Comparison of ENCODE assay signal across 10 mouse cellular contexts in genomic region chr15:78796196-78797059, GRCm38 (mm10). TPM values are rescaled to one million over a fixed set of nuclear protein-coding genes. Genes with fewer than 3 reads are reported as not detected.
DNase-seq lines count a peak whose midpoint lies in the region; ATAC-seq and TF ChIP-seq lines count a peak whose summit lies in the region.
"Had no signal": no experiment of that assay in that cellular context is flagged by ENCODE, and none has a peak within 500 bp of the region (broad histone marks: within the 10 kb centered on the region; RNA-seq: fewer than 3 reads in every experiment).

No protein-coding gene starts in this region.

- no peak overlapping the region for H3K4me3 ChIP-seq in lung, embryonic 16.5 days (ENCODE audit: low read length)
- no peak overlapping the region for H3K4me3 ChIP-seq in lung, adult 2 months (replicated peaks; ENCODE audit: extremely low read depth, low read depth, low read length)
- H3K4me3 ChIP-seq in heart, postnatal 0 days (ENCODE audit: low read depth, low read length): no peak overlapping the region
- H3K4me3 ChIP-seq in limb, embryonic 11.5 days (ENCODE audit: low read depth, low read length): no peak overlapping the region
- H3K4me3 ChIP-seq: midbrain, embryonic 12.5 days had no signal

- no peaks in the 10 kb centered on the region for H3K36me3 ChIP-seq in lung, embryonic 16.5 days (ENCODE audit: control insufficient read depth, insufficient read depth, low read length)
- H3K36me3 ChIP-seq in heart, postnatal 0 days (replicated peaks; ENCODE audit: control insufficient read depth, insufficient read depth, low read length): peaks cover 14% of the 10 kb centered on the region
- H3K36me3 ChIP-seq in limb, embryonic 11.5 days (ENCODE audit: control insufficient read depth, insufficient read depth, low read length): no peaks in the 10 kb centered on the region
- H3K36me3 ChIP-seq: midbrain, embryonic 12.5 days had no signal

- no peaks in the 10 kb centered on the region for H3K9me3 ChIP-seq in lung, embryonic 16.5 days (ENCODE audit: control insufficient read depth, low read length)
- no peaks in the 10 kb centered on the region for H3K9me3 ChIP-seq in heart, postnatal 0 days (replicated peaks; ENCODE audit: control insufficient read depth, low read length)
- no peaks in the 10 kb centered on the region for H3K9me3 ChIP-seq in limb, embryonic 11.5 days (ENCODE audit: control insufficient read depth, low read length)
- H3K9me3 ChIP-seq: midbrain, embryonic 12.5 days had no signal

- no peak for DNase-seq in lung, adult 2 months
- peak; percentile 60 for DNase-seq in embryo, embryonic 10.5 days (ENCODE audit: low spot score)
- DNase-seq in heart, postnatal 0 days (ENCODE audit: low spot score): peak; percentile 30
- peak; percentile 77 for DNase-seq in limb, embryonic 11.5 days (ENCODE audit: low spot score)
- no peak for DNase-seq in B cell, adult 2 months
- no peak for DNase-seq in layer of hippocampus, adult 11-12 months (ENCODE audit: low spot score)
- no peak for DNase-seq in lung, postnatal 36 days

- 0 out of 2 replicates have a peak overlapping the region, but pooled peaks have one; percentile 22 for H3K9ac ChIP-seq in lung, embryonic 16.5 days (ENCODE audit: low read length)
- H3K9ac ChIP-seq in heart, postnatal 0 days (replicated peaks; ENCODE audit: low read depth, low read length): no peak overlapping the region
- no peak overlapping the region for H3K9ac ChIP-seq in limb, embryonic 11.5 days (ENCODE audit: low read length)
- H3K9ac ChIP-seq: midbrain, embryonic 12.5 days had no signal

- no peak for TF ChIP-seq POLR2A in lung, adult 2 months (IDR thresholded peaks at IDR 0.05; ENCODE audit: borderline replicate concordance, extremely low read depth, low read depth, low read length)

- ATAC-seq in lung, embryonic 16.5 days (ENCODE audit: low read depth): 0 out of 2 replicates have a peak, but pooled peaks have one; percentile 34
- ATAC-seq in heart, postnatal 0 days (ENCODE audit: insufficient read depth, low read depth): peak; percentile 66
- peak; percentile 77 for ATAC-seq in limb, embryonic 11.5 days (ENCODE audit: insufficient number of reproducible peaks, low FRiP score, low TSS enrichment, low read depth)

- no peak for TF ChIP-seq EP300 in heart, postnatal 0 days (IDR thresholded peaks at IDR 0.05; ENCODE audit: low read depth)

- 37% methylated on average over 25 of the region's 25 CpGs for WGBS in lung, embryonic 16.5 days
- WGBS in lung, adult 2 months: 35% methylated on average over 25 of the region's 25 CpGs
- WGBS in heart, postnatal 0 days: 39% methylated on average over 25 of the region's 25 CpGs
- WGBS in limb, embryonic 11.5 days: 27% methylated on average over 25 of the region's 25 CpGs

- peaks cover 2% of the 10 kb centered on the region for H3K27me3 ChIP-seq in lung, embryonic 16.5 days (ENCODE audit: control insufficient read depth, insufficient read depth, low read depth, low read length)
- no peaks in the 10 kb centered on the region for H3K27me3 ChIP-seq in heart, postnatal 0 days (ENCODE audit: control insufficient read depth, insufficient read depth, low read length)
- H3K27me3 ChIP-seq in limb, embryonic 11.5 days (ENCODE audit: control insufficient read depth, insufficient read depth, low read length): peaks cover 31% of the 10 kb centered on the region

- H3K4me1 ChIP-seq in lung, embryonic 16.5 days (replicated peaks; ENCODE audit: control insufficient read depth, insufficient read depth, low read length): peaks cover 22% of the 10 kb centered on the region
- peaks cover 8% of the 10 kb centered on the region; the same call in 1 of the 2 replicates for H3K4me1 ChIP-seq in lung, adult 2 months (ENCODE audit: control insufficient read depth, insufficient read depth, low read length)
- peaks cover 19% of the 10 kb centered on the region for H3K4me1 ChIP-seq in heart, postnatal 0 days (ENCODE audit: control insufficient read depth, insufficient read depth)
- peaks cover 14% of the 10 kb centered on the region for H3K4me1 ChIP-seq in limb, embryonic 11.5 days (ENCODE audit: control insufficient read depth, insufficient read depth, low read length)

- H3K27ac ChIP-seq in lung, embryonic 16.5 days (ENCODE audit: low read length): no peak overlapping the region
- 0 out of 2 replicates have a peak overlapping the region, but pooled peaks have one; percentile 1 for H3K27ac ChIP-seq in heart, postnatal 0 days (ENCODE audit: low read depth)
- H3K27ac ChIP-seq in limb, embryonic 11.5 days (replicated peaks; ENCODE audit: low read depth, low read length): no peak overlapping the region
- H3K27ac ChIP-seq: midbrain, embryonic 12.5 days had no signal

- H3K4me2 ChIP-seq in lung, embryonic 16.5 days (ENCODE audit: low read depth, low read length): no peak overlapping the region
- peak overlapping the region; percentile 8; the same call in 1 of the 2 replicates for H3K4me2 ChIP-seq in heart, postnatal 0 days (ENCODE audit: low read depth, low read length)
- H3K4me2 ChIP-seq in limb, embryonic 11.5 days (ENCODE audit: low read depth, severe bottlenecking): 0 out of 2 replicates have a peak overlapping the region, but pooled peaks have one; percentile 2
- H3K4me2 ChIP-seq: midbrain, embryonic 12.5 days had no signal

- TF ChIP-seq CTCF in lung, adult 2 months (IDR thresholded peaks at IDR 0.05; ENCODE audit: insufficient read depth, low read length): no peak
- no peak for TF ChIP-seq CTCF in heart, postnatal 0 days (IDR thresholded peaks at IDR 0.05; ENCODE audit: low read depth)

RNA-seq across cellular contexts. Expression of gene Card10, which starts 6.4 kb away (rescaled TPM):
- polyA plus RNA-seq in lung, embryonic 16.5 days (2015; fragmentation: Nextera tagmentation; extraction: Ambion mirVana): 6.1 and 6.2 TPM in 2 replicates
- 61.5 and 73.5 TPM in 2 replicates for polyA plus RNA-seq in lung, adult 2 months (2012; rRNA removed)
- 2.7 and 6.4 TPM in 2 replicates for total RNA-seq in heart, postnatal 0 days (2014; rRNA removed; ENCODE audit: low replicate concordance)
- polyA plus RNA-seq in heart, postnatal 0 days (2015; fragmentation: Nextera tagmentation; extraction: Ambion mirVana): 4.0 and 4.6 TPM in 2 replicates
- polyA plus RNA-seq in limb, embryonic 11.5 days (2014; fragmentation: Nextera tagmentation; extraction: Ambion mirVana): 3.4 and 3.5 TPM in 2 replicates
- total RNA-seq: common myeloid progenitor, adult 5-6 weeks had no signal

RNA-seq across cellular contexts. Expression of gene Mfng, which starts 23.2 kb away (rescaled TPM):
- 40.8 and 43.1 TPM in 2 replicates for polyA plus RNA-seq in lung, embryonic 16.5 days (2015; fragmentation: Nextera tagmentation; extraction: Ambion mirVana)
- polyA plus RNA-seq in lung, adult 2 months (2012; rRNA removed): 78.0 and 98.3 TPM in 2 replicates
- 12.9 and 13.1 TPM in 2 replicates for total RNA-seq in heart, postnatal 0 days (2014; rRNA removed; ENCODE audit: low replicate concordance)
- polyA plus RNA-seq in heart, postnatal 0 days (2015; fragmentation: Nextera tagmentation; extraction: Ambion mirVana): 13.0 and 13.4 TPM in 2 replicates
- polyA plus RNA-seq in limb, embryonic 11.5 days (2014; fragmentation: Nextera tagmentation; extraction: Ambion mirVana): 5.3 and 7.5 TPM in 2 replicates

RNA-seq across cellular contexts. Expression of gene Cdc42ep1, which starts 46.0 kb away (rescaled TPM):
- 113 TPM in 2 replicates for polyA plus RNA-seq in lung, embryonic 16.5 days (2015; fragmentation: Nextera tagmentation; extraction: Ambion mirVana)
- polyA plus RNA-seq in lung, adult 2 months (2012; rRNA removed): 221 and 277 TPM in 2 replicates
- total RNA-seq in heart, postnatal 0 days (2014; rRNA removed; ENCODE audit: low replicate concordance): 44.7 and 52.5 TPM in 2 replicates
- polyA plus RNA-seq in heart, postnatal 0 days (2015; fragmentation: Nextera tagmentation; extraction: Ambion mirVana): 27.1 and 27.4 TPM in 2 replicates
- polyA plus RNA-seq in limb, embryonic 11.5 days (2014; fragmentation: Nextera tagmentation; extraction: Ambion mirVana): 11.2 and 12.6 TPM in 2 replicates
- total RNA-seq: common myeloid progenitor, adult 5-6 weeks had no signal

RNA-seq across cellular contexts. Expression of gene Lgals2, which starts 58.9 kb away (rescaled TPM):
- 1.0 and 1.2 TPM in 2 replicates for polyA plus RNA-seq in lung, embryonic 16.5 days (2015; fragmentation: Nextera tagmentation; extraction: Ambion mirVana)
- polyA plus RNA-seq in lung, adult 2 months (2012; rRNA removed): 6.0 and 7.2 TPM in 2 replicates
- total RNA-seq in heart, postnatal 0 days (2014; rRNA removed; ENCODE audit: low replicate concordance): 4.6 TPM in 1 of 2 replicates, not detected in the other
- polyA plus RNA-seq in heart, postnatal 0 days (2015; fragmentation: Nextera tagmentation; extraction: Ambion mirVana): 0.27 and 0.36 TPM in 2 replicates
- polyA plus RNA-seq in limb, embryonic 11.5 days (2014; fragmentation: Nextera tagmentation; extraction: Ambion mirVana): not detected in 2 replicates
- total RNA-seq: common myeloid progenitor, adult 5-6 weeks had no signal
- polyA plus RNA-seq: midbrain, embryonic 12.5 days had no signal

Comparison
In these comparisons a context has a peak if more than half of its experiments do, and no peak if none do; other contexts are left out.
1. DNase-seq: peak in embryo, embryonic 10.5 days (single experiment), heart, postnatal 0 days (single experiment) and limb, embryonic 11.5 days (single experiment); none in lung, adult 2 months (single experiment), B cell, adult 2 months (0 of 2), layer of hippocampus, adult 11-12 months (single experiment) and lung, postnatal 36 days (single experiment).
2. Peak in every context shown above with its lines, with median percentiles within 50 percentile points of each other: ATAC-seq.